Mouse (Mus musculus) lung, embryonic 16.5 days (tissue): ENCODE data around the gene Edem2. TPM values are rescaled to one million over a fixed set of nuclear protein-coding genes. Genes with fewer than 3 reads are reported as not detected.
"Not testable (repeated sequence)": the region's sequence is repeated elsewhere in the genome, so short reads cannot be mapped to it uniquely, and the experiment has no call there.

Source experiments
- ATAC-seq: fragments of 200-750 bp; cut with Nextera tagmentation; 2 replicates; pipeline ENCODE4 v1.8.0; 2017; ENCODE audit warnings: low read depth, mild to moderate bottlenecking, moderate library complexity
- H3K27ac ChIP-seq: fragments of 300-500 bp; sonication (generic); 2 replicates; pipeline ENCODE4 v1.5.1; 2014; ENCODE audit warnings: mild to moderate bottlenecking, control low read depth, low read length
- H3K27me3 ChIP-seq: fragments of 300-500 bp; sonication (generic); 2 replicates; pipeline ENCODE4 v1.6.1; 2014; ENCODE audit warnings: low read depth, low read length, mixed read lengths; ENCODE audit not compliant: control insufficient read depth, insufficient read depth
- H3K36me3 ChIP-seq: fragments of 300-500 bp; sonication (generic); 2 replicates; pipeline ENCODE4 v1.6.1; 2014; ENCODE audit warnings: low read length; ENCODE audit not compliant: control insufficient read depth, insufficient read depth
- H3K4me1 ChIP-seq: fragments of 300-500 bp; sonication (generic); replicated peaks from 2 replicates; pipeline ENCODE4 v1.6.1; 2014; ENCODE audit warnings: low read length, mixed read lengths; ENCODE audit not compliant: control insufficient read depth, insufficient read depth
- H3K4me2 ChIP-seq: fragments of 300-500 bp; sonication (generic); 2 replicates; pipeline ENCODE4 v1.6.1; 2014; ENCODE audit warnings: low read depth, low read length, control low read depth
- H3K4me3 ChIP-seq: fragments of 300-500 bp; sonication (generic); 2 replicates; pipeline ENCODE4 v1.5.1; 2014; ENCODE audit warnings: mild to moderate bottlenecking, low read length, control low read depth
- H3K9ac ChIP-seq: fragments of 300-500 bp; sonication (generic); 2 replicates; pipeline ENCODE4 v1.6.1; 2014; ENCODE audit warnings: low read length, control low read depth
- H3K9me3 ChIP-seq: fragments of 300-500 bp; sonication (generic); 2 replicates; pipeline ENCODE4 v1.6.1; 2016; ENCODE audit warnings: low read length; ENCODE audit not compliant: control insufficient read depth
- WGBS: fragments of 180-500 bp; shearing (Covaris S2); extraction: QIAGEN DNeasy Blood & Tissue Kit; methylation state at CpG from one replicate; pipeline ENCODE4 v1.1.7; 2014; 5-methylcytosine and 5-hydroxymethylcytosine counted together
- polyA plus RNA-seq: library from polyadenylated mRNA; unstranded; fragments of >200 nt; fragmentation: Nextera tagmentation; extraction: Ambion mirVana; gene quantifications from 2 replicates; pipeline ENCODE4 v1.2.1, GENCODE M21; 2015

The Edem2 gene
- polyA plus RNA-seq, 1 experiment from 2014 or later, result 47.0 TPM

- peak; percentile 87 for ATAC-seq
Measured at GRCm38 (mm10) chr2:155742211-155742610, 12.9 kb upstream of the Edem2 start.

GRCm38 (mm10) chr2:155737803-155738202 lies 8.5 kb upstream of the Edem2 start:
- ATAC-seq, result no peak
- Histone ChIP-seq H3K4me2 (no peak overlapping the region), H3K4me3 (no peak overlapping the region), H3K9ac (no peak overlapping the region), H3K27me3 (no peaks in the 10 kb centered on the region; the same call in 1 of the 2 replicates), H3K36me3 (no peaks in the 10 kb centered on the region), H3K27ac (no peak overlapping the region), H3K4me1 (peaks cover 2% of the 10 kb centered on the region; the same call in 1 of the 2 replicates), H3K9me3 (no peaks in the 10 kb centered on the region)
- WGBS, result 54% methylated on average over 9 of the region's 9 CpGs

More at GRCm38 (mm10) chr2:155742211-155742610, 12.9 kb upstream of the Edem2 start:
- Histone ChIP-seq H3K27ac (peak overlapping the region; percentile 84), H3K4me3 (no peak overlapping the region), H3K4me1 (peaks cover 6% of the 10 kb centered on the region; the same call in 1 of the 2 replicates), H3K9me3 (no peaks in the 10 kb centered on the region), H3K36me3 (no peaks in the 10 kb centered on the region), H3K4me2 (no peak overlapping the region), H3K27me3 (no peaks in the 10 kb centered on the region), H3K9ac (no peak overlapping the region)
- WGBS, result 40% methylated on average over 11 of the region's 11 CpGs

DNA sequence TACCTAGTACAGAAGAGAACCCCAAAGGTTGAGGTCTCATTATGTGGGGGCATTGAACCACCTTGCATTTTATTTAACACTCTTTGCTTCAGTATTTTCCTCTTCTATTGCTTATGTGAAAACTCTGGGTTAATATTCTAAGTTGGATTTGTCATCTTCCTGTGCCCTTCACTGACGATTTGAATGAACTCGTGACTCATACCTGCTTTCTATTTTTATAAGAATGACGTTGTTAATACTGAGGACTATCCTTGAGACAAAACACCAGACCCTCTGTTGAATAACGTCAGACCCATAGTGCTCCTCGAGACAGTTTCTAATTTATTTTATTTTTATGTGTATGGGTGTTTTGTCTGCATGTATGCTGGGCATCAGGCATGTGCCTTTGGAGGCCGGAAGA lies 7.7 kb upstream of the Edem2 start:
- Histone ChIP-seq H3K9me3 (no peaks in the 10 kb centered on the region), H3K36me3 (no peaks in the 10 kb centered on the region), H3K9ac (no peak overlapping the region), H3K4me3 (no peak overlapping the region), H3K27ac (no peak overlapping the region), H3K27me3 (no peaks in the 10 kb centered on the region; the same call in 1 of the 2 replicates), H3K4me1 (no peaks in the 10 kb centered on the region), H3K4me2 (no peak overlapping the region)
- WGBS, result 62% methylated on average over 6 of the region's 6 CpGs
- ATAC-seq, result no peak

- not testable (repeated sequence) for ATAC-seq, H3K9ac ChIP-seq, H3K4me3 ChIP-seq, H3K4me2 ChIP-seq, H3K27me3 ChIP-seq, H3K27ac ChIP-seq, H3K36me3 ChIP-seq, H3K4me1 ChIP-seq, H3K9me3 ChIP-seq
- 82% methylated on average over 5 of the region's 5 CpGs for WGBS
Measured at GRCm38 (mm10) chr2:155735766-155736165, 6.5 kb upstream of the Edem2 start, which contains the start of gene Gm17581. TSS of gene Gm17581 (minus strand) at chr2:155735866.

GRCm38 (mm10) chr2:155735080-155735479 lies 5.8 kb upstream of the Edem2 start:
- Histone ChIP-seq H3K27me3 (no peaks in the 10 kb centered on the region; the same call in 1 of the 2 replicates), H3K36me3 (no peaks in the 10 kb centered on the region), H3K9ac (no peak overlapping the region), H3K4me1 (no peaks in the 10 kb centered on the region), H3K4me2 (no peak overlapping the region), H3K9me3 (no peaks in the 10 kb centered on the region), H3K27ac (no peak overlapping the region), H3K4me3 (no peak overlapping the region)
- ATAC-seq, result no peak
- WGBS, result 49% methylated on average over 5 of the region's 5 CpGs

DNA sequence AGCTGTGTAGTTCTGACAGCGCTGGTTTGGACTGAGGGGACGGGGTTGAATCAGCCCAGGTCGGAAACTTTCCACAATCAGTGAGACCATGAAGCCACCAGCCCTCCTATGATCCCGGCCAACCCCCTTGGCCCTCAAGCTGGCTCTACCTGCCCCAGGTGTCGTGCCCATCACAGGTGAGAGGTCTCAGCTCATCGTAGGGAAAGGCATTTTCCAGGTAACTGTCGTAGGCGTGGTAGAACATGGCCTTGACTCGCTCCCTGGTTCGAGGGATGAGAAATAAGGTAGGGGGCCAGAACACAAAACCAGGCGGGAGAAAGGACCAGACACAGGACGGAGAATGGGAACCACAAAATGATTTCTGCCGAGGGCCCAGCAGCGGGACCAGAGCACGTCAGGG lies 533 bp downstream of the Edem2 start:
- Histone ChIP-seq H3K4me1 (peaks cover 6% of the 10 kb centered on the region), H3K36me3 (no peaks in the 10 kb centered on the region; the same call in 1 of the 2 replicates), H3K27ac (no peak overlapping the region), H3K9ac (peak overlapping the region; percentile 82), H3K9me3 (no peaks in the 10 kb centered on the region), H3K4me3 (peak overlapping the region; percentile 93), H3K4me2 (peak overlapping the region; percentile 75), H3K27me3 (no peaks in the 10 kb centered on the region; the same call in 1 of the 2 replicates)
- 3% methylated on average over 15 of the region's 15 CpGs for WGBS
- ATAC-seq, result no peak

DNA sequence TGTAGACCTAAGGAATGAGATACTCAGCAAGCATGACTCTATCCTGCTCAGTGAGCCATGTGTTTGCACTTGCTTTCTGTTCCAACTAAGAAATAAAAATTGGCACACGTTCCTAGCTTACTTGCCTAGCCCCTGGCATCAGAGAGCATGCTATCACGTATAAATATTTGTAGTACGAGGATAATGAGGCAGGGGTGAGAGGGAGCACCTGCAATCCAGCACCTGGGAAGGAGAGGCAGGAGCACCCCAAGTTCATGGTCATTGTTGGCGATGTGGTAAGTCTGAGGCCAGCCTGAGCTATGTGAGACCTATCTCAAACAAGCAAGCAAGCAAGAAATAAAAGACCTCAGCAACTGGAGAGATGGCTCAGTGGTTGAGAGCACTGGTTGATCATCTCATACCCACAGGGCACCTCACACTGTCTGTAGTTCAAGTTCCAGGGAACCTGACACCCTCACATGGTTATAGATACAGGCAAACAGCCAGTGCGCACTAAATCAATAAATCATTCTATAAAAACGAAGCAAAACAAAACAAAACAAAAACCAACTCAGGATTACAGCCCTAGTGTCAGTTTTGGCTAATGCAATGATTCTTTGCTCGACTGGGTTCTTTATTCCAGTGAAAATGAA lies 1.4 kb downstream of the Edem2 start:
- H3K9ac ChIP-seq, result no peak overlapping the region
- H3K4me3 ChIP-seq, result no peak overlapping the region
- H3K9me3 ChIP-seq, result no peaks in the 10 kb centered on the region
- H3K27me3 ChIP-seq, result no peaks in the 10 kb centered on the region; the same call in 1 of the 2 replicates
- WGBS, result 56% methylated on average over 7 of the region's 7 CpGs
- peaks cover 6% of the 10 kb centered on the region for H3K4me1 ChIP-seq
- H3K36me3 ChIP-seq, result no peaks in the 10 kb centered on the region; the same call in 1 of the 2 replicates
- no peak overlapping the region; the same call in 1 of the 2 replicates for H3K4me2 ChIP-seq
- H3K27ac ChIP-seq, result no peak overlapping the region
- ATAC-seq, result no peak

GRCm38 (mm10) chr2:155726302-155726701 lies 3.0 kb downstream of the Edem2 start:
- Histone ChIP-seq H3K4me1 (peaks cover 6% of the 10 kb centered on the region), H3K27ac (no peak overlapping the region), H3K27me3 (no peaks in the 10 kb centered on the region), H3K4me3 (no peak overlapping the region), H3K9ac (no peak overlapping the region), H3K36me3 (no peaks in the 10 kb centered on the region; the same call in 1 of the 2 replicates), H3K9me3 (no peaks in the 10 kb centered on the region), H3K4me2 (no peak overlapping the region)
- no peak for ATAC-seq
- 63% methylated on average over 7 of the region's 7 CpGs for WGBS

GRCm38 (mm10) chr2:155724526-155724925 lies 4.7 kb downstream of the Edem2 start:
- Histone ChIP-seq H3K9ac (no peak overlapping the region), H3K36me3 (no peaks in the 10 kb centered on the region; the same call in 1 of the 2 replicates), H3K27me3 (no peaks in the 10 kb centered on the region), H3K4me3 (no peak overlapping the region), H3K4me1 (peaks cover 6% of the 10 kb centered on the region), H3K9me3 (no peaks in the 10 kb centered on the region), H3K27ac (no peak overlapping the region), H3K4me2 (no peak overlapping the region)
- ATAC-seq, result no peak
- 73% methylated on average over 6 of the region's 6 CpGs for WGBS
